Mouse (Mus musculus): ENCODE measurements around the gene Borcs5. TPM values are rescaled to one million over a fixed set of nuclear protein-coding genes. Genes with fewer than 3 reads are reported as not detected.

The Borcs5 gene
- polyA plus RNA-seq, 1 experiment from 2014 or later, result 46.2 TPM

GRCm38 (mm10) chr6:134696146-134696545 is 56.8 kb downstream of the Borcs5 start:
- Histone ChIP-seq H3K27ac (ENCODE audit: low read length) (no peak overlapping the region), H3K4me3 (ENCODE audit: low read depth, low read length) (no peak overlapping the region), H3K36me3 (ENCODE audit: control insufficient read depth, insufficient read depth, low read length) (no peaks in the 10 kb centered on the region), H3K4me2 (ENCODE audit: low read length) (no peak overlapping the region), H3K4me1 (ENCODE audit: control insufficient read depth, insufficient read depth, low read length) (no peaks in the 10 kb centered on the region), H3K9ac (ENCODE audit: low read depth, low read length) (no peak overlapping the region), H3K9me3 (replicated peaks; ENCODE audit: control insufficient read depth, low read length, poor library complexity, severe bottlenecking) (no peaks in the 10 kb centered on the region), H3K27me3 (ENCODE audit: control insufficient read depth, insufficient read depth, low read depth, low read length) (no peaks in the 10 kb centered on the region)
- no peak for ATAC-seq
- 77% methylated on average over 4 of the region's 4 CpGs for WGBS

- Histone ChIP-seq H3K4me3 (ENCODE audit: low read depth, low read length) (no peak overlapping the region), H3K9me3 (replicated peaks; ENCODE audit: control insufficient read depth, low read length, poor library complexity, severe bottlenecking) (no peaks in the 10 kb centered on the region), H3K4me2 (ENCODE audit: low read length) (no peak overlapping the region), H3K9ac (ENCODE audit: low read depth, low read length) (no peak overlapping the region), H3K27ac (ENCODE audit: low read length) (no peak overlapping the region), H3K36me3 (ENCODE audit: control insufficient read depth, insufficient read depth, low read length) (no peaks in the 10 kb centered on the region), H3K27me3 (ENCODE audit: control insufficient read depth, insufficient read depth, low read depth, low read length) (no peaks in the 10 kb centered on the region), H3K4me1 (ENCODE audit: control insufficient read depth, insufficient read depth, low read length) (no peaks in the 10 kb centered on the region)
- WGBS, result 81% methylated on average over 2 of the region's 2 CpGs
- no peak for ATAC-seq
Observed at GRCm38 (mm10) chr6:134696554-134696953, 57.2 kb downstream of the Borcs5 start.

- no peak for ATAC-seq
- H3K4me1 ChIP-seq (ENCODE audit: control insufficient read depth, insufficient read depth, low read length), result no peaks in the 10 kb centered on the region
- WGBS, result 93% methylated on average over 5 of the region's 5 CpGs
- H3K27ac ChIP-seq (ENCODE audit: low read length), result no peak overlapping the region
- no peaks in the 10 kb centered on the region for H3K9me3 ChIP-seq (replicated peaks; ENCODE audit: control insufficient read depth, low read length, poor library complexity, severe bottlenecking)
- H3K4me2 ChIP-seq (ENCODE audit: low read length), result no peak overlapping the region
- no peak overlapping the region for H3K4me3 ChIP-seq (ENCODE audit: low read depth, low read length)
- H3K27me3 ChIP-seq (ENCODE audit: control insufficient read depth, insufficient read depth, low read depth, low read length), result no peaks in the 10 kb centered on the region
- H3K9ac ChIP-seq (ENCODE audit: low read depth, low read length), result no peak overlapping the region
- no peaks in the 10 kb centered on the region for H3K36me3 ChIP-seq (ENCODE audit: control insufficient read depth, insufficient read depth, low read length)
Observed at GRCm38 (mm10) chr6:134698243-134698642, 58.9 kb downstream of the Borcs5 start.

GRCm38 (mm10) chr6:134700451-134701210 is 61.3 kb downstream of the Borcs5 start:
- no peak for ATAC-seq
- Histone ChIP-seq H3K4me2 (ENCODE audit: low read length) (no peak overlapping the region), H3K27ac (ENCODE audit: low read length) (no peak overlapping the region), H3K27me3 (ENCODE audit: control insufficient read depth, insufficient read depth, low read depth, low read length) (no peaks in the 10 kb centered on the region), H3K36me3 (ENCODE audit: control insufficient read depth, insufficient read depth, low read length) (no peaks in the 10 kb centered on the region), H3K4me1 (ENCODE audit: control insufficient read depth, insufficient read depth, low read length) (no peaks in the 10 kb centered on the region), H3K4me3 (ENCODE audit: low read depth, low read length) (no peak overlapping the region), H3K9me3 (replicated peaks; ENCODE audit: control insufficient read depth, low read length, poor library complexity, severe bottlenecking) (no peaks in the 10 kb centered on the region), H3K9ac (ENCODE audit: low read depth, low read length) (no peak overlapping the region)
- WGBS, result 70% methylated on average over 8 of the region's 8 CpGs

- Histone ChIP-seq H3K4me3 (ENCODE audit: low read depth, low read length) (no peak overlapping the region), H3K9ac (ENCODE audit: low read depth, low read length) (no peak overlapping the region), H3K27me3 (ENCODE audit: control insufficient read depth, insufficient read depth, low read depth, low read length) (no peaks in the 10 kb centered on the region), H3K27ac (ENCODE audit: low read length) (no peak overlapping the region), H3K4me1 (ENCODE audit: control insufficient read depth, insufficient read depth, low read length) (no peaks in the 10 kb centered on the region), H3K9me3 (replicated peaks; ENCODE audit: control insufficient read depth, low read length, poor library complexity, severe bottlenecking) (no peaks in the 10 kb centered on the region), H3K4me2 (ENCODE audit: low read length) (no peak overlapping the region), H3K36me3 (ENCODE audit: control insufficient read depth, insufficient read depth, low read length) (no peaks in the 10 kb centered on the region)
- WGBS, result 94% methylated on average over 6 of the region's 6 CpGs
- ATAC-seq, result no peak
Observed at GRCm38 (mm10) chr6:134701211-134701602, 61.9 kb downstream of the Borcs5 start.

GRCm38 (mm10) chr6:134702184-134702583 is 62.9 kb downstream of the Borcs5 start:
- WGBS, result 97% methylated on average over 7 of the region's 7 CpGs
- no peak for ATAC-seq
- Histone ChIP-seq H3K27me3 (ENCODE audit: control insufficient read depth, insufficient read depth, low read depth, low read length) (no peaks in the 10 kb centered on the region), H3K4me3 (ENCODE audit: low read depth, low read length) (no peak overlapping the region), H3K9ac (ENCODE audit: low read depth, low read length) (no peak overlapping the region), H3K27ac (ENCODE audit: low read length) (no peak overlapping the region), H3K4me2 (ENCODE audit: low read length) (no peak overlapping the region), H3K4me1 (ENCODE audit: control insufficient read depth, insufficient read depth, low read length) (no peaks in the 10 kb centered on the region), H3K36me3 (ENCODE audit: control insufficient read depth, insufficient read depth, low read length) (no peaks in the 10 kb centered on the region), H3K9me3 (replicated peaks; ENCODE audit: control insufficient read depth, low read length, poor library complexity, severe bottlenecking) (no peaks in the 10 kb centered on the region)

- Histone ChIP-seq H3K4me3 (ENCODE audit: low read depth, low read length) (no peak overlapping the region), H3K4me1 (ENCODE audit: control insufficient read depth, insufficient read depth, low read length) (no peaks in the 10 kb centered on the region), H3K9ac (ENCODE audit: low read depth, low read length) (no peak overlapping the region), H3K9me3 (replicated peaks; ENCODE audit: control insufficient read depth, low read length, poor library complexity, severe bottlenecking) (no peaks in the 10 kb centered on the region), H3K27ac (ENCODE audit: low read length) (no peak overlapping the region), H3K4me2 (ENCODE audit: low read length) (no peak overlapping the region), H3K27me3 (ENCODE audit: control insufficient read depth, insufficient read depth, low read depth, low read length) (no peaks in the 10 kb centered on the region), H3K36me3 (ENCODE audit: control insufficient read depth, insufficient read depth, low read length) (no peaks in the 10 kb centered on the region)
- WGBS, result 90% methylated on average over 4 of the region's 4 CpGs
- no peak for ATAC-seq
Observed at GRCm38 (mm10) chr6:134703053-134703690, 63.9 kb downstream of the Borcs5 start.

GRCm38 (mm10) chr6:134706467-134706866 is 67.2 kb downstream of the Borcs5 start:
- no peak overlapping the region for H3K9ac ChIP-seq (ENCODE audit: low read depth, low read length)
- ATAC-seq, result no peak
- H3K4me3 ChIP-seq (ENCODE audit: low read depth, low read length), result no peak overlapping the region
- no peaks in the 10 kb centered on the region for H3K9me3 ChIP-seq (replicated peaks; ENCODE audit: control insufficient read depth, low read length, poor library complexity, severe bottlenecking)
- H3K36me3 ChIP-seq (ENCODE audit: control insufficient read depth, insufficient read depth, low read length), result no peaks in the 10 kb centered on the region
- H3K27ac ChIP-seq (ENCODE audit: low read length), result no peak overlapping the region
- H3K4me2 ChIP-seq (ENCODE audit: low read length), result no peak overlapping the region
- 93% methylated on average over 4 of the region's 4 CpGs for WGBS
- H3K4me1 ChIP-seq (ENCODE audit: control insufficient read depth, insufficient read depth, low read length), result no peaks in the 10 kb centered on the region
- H3K27me3 ChIP-seq (ENCODE audit: control insufficient read depth, insufficient read depth, low read depth, low read length), result no peaks in the 10 kb centered on the region

GRCm38 (mm10) chr6:134710020-134710419 is 70.7 kb downstream of the Borcs5 start:
- Histone ChIP-seq H3K9ac (ENCODE audit: low read depth, low read length) (no peak overlapping the region), H3K36me3 (ENCODE audit: control insufficient read depth, insufficient read depth, low read length) (no peaks in the 10 kb centered on the region), H3K9me3 (replicated peaks; ENCODE audit: control insufficient read depth, low read length, poor library complexity, severe bottlenecking) (no peaks in the 10 kb centered on the region), H3K4me2 (ENCODE audit: low read length) (no peak overlapping the region), H3K27me3 (ENCODE audit: control insufficient read depth, insufficient read depth, low read depth, low read length) (no peaks in the 10 kb centered on the region), H3K4me1 (ENCODE audit: control insufficient read depth, insufficient read depth, low read length) (no peaks in the 10 kb centered on the region), H3K27ac (ENCODE audit: low read length) (no peak overlapping the region), H3K4me3 (ENCODE audit: low read depth, low read length) (no peak overlapping the region)
- no peak for ATAC-seq
- WGBS, result 85% methylated on average over 15 of the region's 15 CpGs
